Mouse (Mus musculus) liver, adult 2 months (tissue): ENCODE measurements around the gene Foxl2.

Experiments
- CTCF ChIP-seq: fragments of 200-500 bp; IDR thresholded peaks from 2 replicates; pipeline ENCODE4 v1.5.1; 2011; ENCODE audit warnings: low read depth, low read length, control low read depth
- POLR2A ChIP-seq: fragments of 200-500 bp; IDR thresholded peaks from 2 replicates; pipeline ENCODE4 v1.6.1; 2011; ENCODE audit warnings: low read length, control low read depth; ENCODE audit not compliant: insufficient read depth; ENCODE audit errors: extremely low read depth

DNA sequence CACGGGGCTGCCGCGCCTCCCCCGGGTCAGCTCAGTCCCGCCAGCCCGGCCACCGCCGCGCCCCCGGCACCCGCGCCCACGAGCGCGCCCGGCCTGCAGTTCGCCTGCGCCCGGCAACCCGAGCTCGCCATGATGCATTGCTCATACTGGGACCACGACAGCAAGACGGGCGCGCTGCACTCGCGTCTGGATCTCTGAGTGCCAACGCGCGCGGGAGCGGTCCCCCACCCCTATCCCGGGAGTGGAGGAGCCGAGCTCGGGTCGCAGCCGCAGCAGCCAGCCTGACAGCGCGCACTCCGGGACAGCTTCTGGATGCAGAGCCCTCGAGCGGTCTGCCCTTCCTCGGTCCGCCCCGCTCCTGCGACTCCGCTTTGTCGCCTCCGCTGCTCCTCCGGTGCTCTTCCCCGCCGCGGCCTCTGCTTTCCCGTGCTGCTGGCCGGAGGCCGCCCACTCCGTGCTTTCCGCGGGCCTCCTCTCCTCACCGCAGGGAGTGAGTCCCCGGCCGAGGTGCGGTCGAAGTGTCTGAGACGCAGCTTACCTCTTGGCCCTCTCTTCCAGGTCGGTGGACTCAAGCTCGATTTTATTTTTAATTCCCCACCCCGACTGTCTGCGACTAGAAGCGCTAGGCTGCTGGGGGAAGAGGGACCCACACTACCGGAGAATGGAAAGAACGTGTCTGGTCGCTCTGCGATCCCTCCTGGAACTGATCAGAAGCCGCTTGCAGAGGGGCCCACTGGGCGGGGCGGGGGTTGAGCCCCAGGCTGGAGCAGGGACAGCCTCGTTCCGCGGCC lies 1.7 kb downstream of the Foxl2 start:
- TF ChIP-seq CTCF (no peak), POLR2A (no peak)
